Mouse (Mus musculus): Measurements from ENCODE around the gene Inpp5k. TPM values are rescaled to one million over a fixed set of nuclear protein-coding genes. Genes with fewer than 3 reads are reported as not detected.
"Not testable (repeated sequence)": the region's sequence is repeated elsewhere in the genome, so short reads cannot be mapped to it uniquely, and the experiment has no call there.

Gene Inpp5k
- polyA plus RNA-seq, 1 experiment from 2014 or later, result 71.4 TPM

- Histone ChIP-seq H3K36me3 (ENCODE audit: insufficient read depth, low read length) (peaks cover 16% of the 10 kb centered on the region; the same call in 1 of the 2 replicates), H3K9me3 (ENCODE audit: low read length) (no peaks in the 10 kb centered on the region), H3K27me3 (replicated peaks; ENCODE audit: insufficient read depth, low read length) (no peaks in the 10 kb centered on the region), H3K27ac (ENCODE audit: low read length) (no peak overlapping the region), H3K4me2 (replicated peaks; ENCODE audit: low read depth, low read length) (no peak overlapping the region), H3K9ac (replicated peaks; ENCODE audit: low read depth) (no peak overlapping the region), H3K4me3 (ENCODE audit: low read depth, low read length) (no peak overlapping the region), H3K4me1 (ENCODE audit: insufficient read depth, low read depth, low read length) (no peaks in the 10 kb centered on the region)
- TF ChIP-seq EP300 (IDR thresholded peaks at IDR 0.05) (no peak), CTCF (IDR thresholded peaks at IDR 0.05) (no peak)
- ATAC-seq (no peak), DNase-seq (ENCODE audit: low spot score) (no peak)
- 85% methylated on average over 1 of the region's 1 CpGs for WGBS
Measured at GRCm38 (mm10) chr11:75689977-75690376, 59.2 kb downstream of the Inpp5k start.

DNA sequence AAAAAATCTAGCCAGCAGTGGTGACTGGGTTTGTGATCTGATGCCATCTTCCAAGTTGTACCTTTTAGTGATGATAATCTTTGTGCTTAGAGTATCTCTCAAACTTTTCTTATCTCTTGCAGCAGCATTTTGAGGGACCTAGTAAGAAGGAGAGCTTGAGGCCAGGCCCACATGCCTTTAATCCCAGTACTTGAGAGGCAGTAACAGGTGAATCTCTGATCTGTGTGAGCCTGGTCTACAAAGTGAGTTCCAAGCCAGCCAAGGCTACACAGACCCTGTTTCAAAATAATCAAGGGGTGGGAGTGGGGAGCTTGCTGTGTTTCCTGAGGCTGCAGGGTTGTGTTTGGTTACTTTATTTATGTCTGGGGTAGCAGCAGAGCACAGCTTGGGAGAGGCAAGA, 60.3 kb downstream of the Inpp5k start:
- no peak for TF ChIP-seq CTCF (IDR thresholded peaks at IDR 0.05)
- no peak for TF ChIP-seq EP300 (IDR thresholded peaks at IDR 0.05)
- H3K36me3 ChIP-seq (ENCODE audit: insufficient read depth, low read length), result peaks cover 16% of the 10 kb centered on the region; the same call in 1 of the 2 replicates
- DNase-seq (ENCODE audit: low spot score), result no peak

DNA sequence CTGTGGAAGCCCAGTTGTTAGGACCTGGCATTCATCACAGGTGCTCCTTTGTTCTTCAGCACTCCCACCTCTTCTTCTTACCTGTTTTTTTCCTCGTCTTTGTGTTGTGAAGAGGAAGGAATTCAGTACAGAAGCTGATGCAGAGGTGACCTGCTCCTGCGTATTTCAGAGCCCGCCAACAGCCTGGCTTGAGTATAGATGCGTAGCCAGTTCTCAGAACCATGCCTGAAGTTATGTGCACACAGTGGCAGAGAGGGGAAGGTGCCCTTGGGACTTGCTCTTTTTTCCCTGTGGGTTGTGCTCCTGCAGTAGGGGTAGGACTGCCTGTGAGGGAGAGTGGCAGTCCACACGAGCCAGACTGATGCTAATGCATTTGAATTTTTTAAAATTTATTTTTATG, 62.8 kb downstream of the Inpp5k start:
- H3K27me3 ChIP-seq (replicated peaks; ENCODE audit: insufficient read depth, low read length), result no peaks in the 10 kb centered on the region
- ATAC-seq, result no peak
- H3K9me3 ChIP-seq (ENCODE audit: low read length), result no peaks in the 10 kb centered on the region
- H3K4me2 ChIP-seq (replicated peaks; ENCODE audit: low read depth, low read length), result no peak overlapping the region
- no peak for DNase-seq (ENCODE audit: low spot score)
- TF ChIP-seq EP300 (IDR thresholded peaks at IDR 0.05), result no peak
- no peak for TF ChIP-seq CTCF (IDR thresholded peaks at IDR 0.05)
- H3K9ac ChIP-seq (replicated peaks; ENCODE audit: low read depth), result no peak overlapping the region
- no peak overlapping the region for H3K27ac ChIP-seq (ENCODE audit: low read length)
- H3K4me3 ChIP-seq (ENCODE audit: low read depth, low read length), result no peak overlapping the region
- peaks cover 32% of the 10 kb centered on the region; the same call in 1 of the 2 replicates for H3K36me3 ChIP-seq (ENCODE audit: insufficient read depth, low read length)
- H3K4me1 ChIP-seq (ENCODE audit: insufficient read depth, low read depth, low read length), result no peaks in the 10 kb centered on the region
- 92% methylated on average over 5 of the region's 5 CpGs for WGBS

More for the DNA sequence above, 60.3 kb downstream of the Inpp5k start:
- Histone ChIP-seq H3K4me3 (ENCODE audit: low read depth, low read length) (no peak overlapping the region), H3K27me3 (replicated peaks; ENCODE audit: insufficient read depth, low read length) (no peaks in the 10 kb centered on the region), H3K9ac (replicated peaks; ENCODE audit: low read depth) (no peak overlapping the region), H3K9me3 (ENCODE audit: low read length) (no peaks in the 10 kb centered on the region), H3K27ac (ENCODE audit: low read length) (no peak overlapping the region), H3K4me2 (replicated peaks; ENCODE audit: low read depth, low read length) (no peak overlapping the region), H3K4me1 (ENCODE audit: insufficient read depth, low read depth, low read length) (no peaks in the 10 kb centered on the region)
- ATAC-seq, result no peak

DNA sequence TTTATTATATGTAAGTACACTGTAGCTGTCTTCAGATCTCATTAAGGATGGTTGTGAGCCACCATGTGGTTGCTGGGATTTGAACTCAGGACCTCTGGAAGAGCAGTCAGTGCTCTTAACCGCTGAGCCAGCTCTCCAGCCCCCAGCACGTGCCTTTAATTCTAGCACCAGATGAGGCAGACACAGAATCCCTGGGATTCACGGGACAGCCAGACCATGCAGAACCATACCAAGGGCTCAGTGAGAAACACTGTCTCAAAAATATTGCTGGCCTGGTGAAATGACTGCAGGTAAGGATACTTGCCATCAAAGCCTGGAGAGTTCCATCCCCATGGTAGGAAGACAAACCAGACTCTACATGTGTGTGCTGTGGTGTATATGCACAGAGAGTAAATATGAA, 66.7 kb downstream of the Inpp5k start:
- ATAC-seq; H3K4me3 ChIP-seq (ENCODE audit: low read depth, low read length); H3K4me2 ChIP-seq (replicated peaks; ENCODE audit: low read depth, low read length); H3K27ac ChIP-seq (ENCODE audit: low read length); H3K9ac ChIP-seq (replicated peaks; ENCODE audit: low read depth); H3K9me3 ChIP-seq (ENCODE audit: low read length); DNase-seq (ENCODE audit: low spot score); H3K27me3 ChIP-seq (replicated peaks; ENCODE audit: insufficient read depth, low read length); H3K4me1 ChIP-seq (ENCODE audit: insufficient read depth, low read depth, low read length): not testable (repeated sequence)
- 92% methylated on average over 3 of the region's 3 CpGs for WGBS
- peaks cover 28% of the 10 kb centered on the region; the same call in 1 of the 2 replicates for H3K36me3 ChIP-seq (ENCODE audit: insufficient read depth, low read length)

Other genes with a start within 250 kb of the Inpp5k start
- gene Serpinf1, start 208.3 kb upstream of the Inpp5k start, polyA plus RNA-seq (2015; fragmentation: Nextera tagmentation; extraction: Ambion mirVana), result 58.0 and 64.2 TPM in 2 replicates
- gene Serpinf2, start 191.4 kb upstream of the Inpp5k start, polyA plus RNA-seq (2015; fragmentation: Nextera tagmentation; extraction: Ambion mirVana), result 0.14 and 0.19 TPM in 2 replicates
- 5.9 and 7.2 TPM in 2 replicates for gene Wdr81, start 176.3 kb upstream of the Inpp5k start, polyA plus RNA-seq (2015; fragmentation: Nextera tagmentation; extraction: Ambion mirVana)
- 6.1 and 8.7 TPM in 2 replicates for gene Tlcd2, start 169.3 kb upstream of the Inpp5k start, polyA plus RNA-seq (2015; fragmentation: Nextera tagmentation; extraction: Ambion mirVana)
- 19.7 and 22.5 TPM in 2 replicates for gene Prpf8, start 144.2 kb upstream of the Inpp5k start, polyA plus RNA-seq (2015; fragmentation: Nextera tagmentation; extraction: Ambion mirVana)
- 12.4 and 15.7 TPM in 2 replicates for gene Rilp, start 120.9 kb upstream of the Inpp5k start, polyA plus RNA-seq (2015; fragmentation: Nextera tagmentation; extraction: Ambion mirVana)
- gene Scarf1, start 117.4 kb upstream of the Inpp5k start, polyA plus RNA-seq (2015; fragmentation: Nextera tagmentation; extraction: Ambion mirVana), result 18.5 and 21.2 TPM in 2 replicates
- 18.2 and 24.0 TPM in 2 replicates for gene Slc43a2, start 99.3 kb upstream of the Inpp5k start, polyA plus RNA-seq (2015; fragmentation: Nextera tagmentation; extraction: Ambion mirVana)
- 71.1 and 74.4 TPM in 2 replicates for gene Pitpna, start 42.9 kb upstream of the Inpp5k start, polyA plus RNA-seq (2015; fragmentation: Nextera tagmentation; extraction: Ambion mirVana)
- gene Myo1c, start 19.5 kb downstream of the Inpp5k start, polyA plus RNA-seq (2015; fragmentation: Nextera tagmentation; extraction: Ambion mirVana), result 88.5 and 102 TPM in 2 replicates
- 83.8 and 90.3 TPM in 2 replicates for gene Crk, start 48.3 kb downstream of the Inpp5k start, polyA plus RNA-seq (2015; fragmentation: Nextera tagmentation; extraction: Ambion mirVana)
- gene Ywhae, start 101.9 kb downstream of the Inpp5k start, polyA plus RNA-seq (2015; fragmentation: Nextera tagmentation; extraction: Ambion mirVana), result 453 and 499 TPM in 2 replicates
- 0.06 and 0.10 TPM in 2 replicates for gene Doc2b, start 165.1 kb downstream of the Inpp5k start, polyA plus RNA-seq (2015; fragmentation: Nextera tagmentation; extraction: Ambion mirVana)

Data from lung, postnatal 0 days (tissue).